Mouse (Mus musculus) forebrain, embryonic 12.5 days (tissue): Measurements from ENCODE around the gene Stx8. TPM values are rescaled to one million over a fixed set of nuclear protein-coding genes. Genes with fewer than 3 reads are reported as not detected.
A peak's percentile ranks its signal among the peaks of the same experiment; 100 is the strongest.

Experiments
- ATAC-seq: fragments of 200-750 bp; cut with Nextera tagmentation; 2 replicates; pipeline ENCODE4 v1.8.0; 2017; ENCODE audit warnings: moderate TSS enrichment; ENCODE audit not compliant: low FRiP score
- H3K27ac ChIP-seq: fragments of 300-500 bp; sonication (generic); 2 replicates; pipeline ENCODE4 v1.5.1; 2016; ENCODE audit warnings: mild to moderate bottlenecking
- H3K27me3 ChIP-seq: fragments of 300-500 bp; sonication (generic); 2 replicates; pipeline ENCODE4 v1.6.1; 2016; ENCODE audit warnings: mild to moderate bottlenecking
- H3K36me3 ChIP-seq: fragments of 300-500 bp; sonication (generic); replicated peaks from 2 replicates; pipeline ENCODE4 v1.6.1; 2016; ENCODE audit warnings: mild to moderate bottlenecking
- H3K4me1 ChIP-seq: fragments of 300-500 bp; sonication (generic); 2 replicates; pipeline ENCODE4 v1.6.1; 2016
- H3K4me2 ChIP-seq: fragments of 300-500 bp; sonication (generic); 2 replicates; pipeline ENCODE4 v1.6.1; 2016; ENCODE audit warnings: mild to moderate bottlenecking, moderate library complexity
- H3K4me3 ChIP-seq: fragments of 300-500 bp; sonication (generic); replicated peaks from 2 replicates; pipeline ENCODE4 v1.5.1; 2016; ENCODE audit warnings: mild to moderate bottlenecking
- H3K9ac ChIP-seq: fragments of 300-500 bp; sonication (generic); 2 replicates; pipeline ENCODE4 v1.6.1; 2016; ENCODE audit warnings: mild to moderate bottlenecking
- H3K9me3 ChIP-seq: fragments of 300-500 bp; sonication (generic); 2 replicates; pipeline ENCODE4 v1.6.1; 2016
- WGBS: fragments of 180-500 bp; shearing (Covaris S2); methylation state at CpG from one replicate; pipeline ENCODE4 v1.1.7; 2016; 5-methylcytosine and 5-hydroxymethylcytosine counted together
- polyA plus RNA-seq: library from polyadenylated mRNA; unstranded; fragments of >200 nt; fragmentation: Nextera tagmentation; extraction: Ambion mirVana; gene quantifications from 2 replicates; pipeline ENCODE4 v1.2.1, GENCODE M21; 2016

Stx8 gene
- polyA plus RNA-seq, 1 experiment from 2014 or later, result 69.7 TPM

- Histone ChIP-seq H3K4me2 (no peak overlapping the region), H3K9me3 (no peaks in the 10 kb centered on the region), H3K36me3 (no peaks in the 10 kb centered on the region), H3K4me3 (no peak overlapping the region), H3K27ac (no peak overlapping the region), H3K27me3 (peaks cover 3% of the 10 kb centered on the region; the same call in 1 of the 2 replicates), H3K4me1 (peaks cover 31% of the 10 kb centered on the region), H3K9ac (no peak overlapping the region)
- no peak for ATAC-seq
- WGBS, result 37% methylated on average over 10 of the region's 10 CpGs
These were observed 233.9 kb downstream of the Stx8 start for GRCm38 (mm10) chr11:68199801-68200423.

GRCm38 (mm10) chr11:68200500-68200899, 234.5 kb downstream of the Stx8 start:
- no peak for ATAC-seq

GRCm38 (mm10) chr11:68201063-68201462, 235.1 kb downstream of the Stx8 start:
- Histone ChIP-seq H3K4me3 (no peak overlapping the region), H3K27me3 (peaks cover 3% of the 10 kb centered on the region; the same call in 1 of the 2 replicates), H3K4me1 (peaks cover 19% of the 10 kb centered on the region), H3K36me3 (no peaks in the 10 kb centered on the region), H3K9ac (no peak overlapping the region), H3K4me2 (no peak overlapping the region), H3K27ac (no peak overlapping the region), H3K9me3 (no peaks in the 10 kb centered on the region)
- WGBS, result 93% methylated on average over 1 of the region's 1 CpGs
- no peak for ATAC-seq

More at GRCm38 (mm10) chr11:68200500-68200899, 234.5 kb downstream of the Stx8 start:
- no peak overlapping the region for H3K4me2 ChIP-seq
- H3K36me3 ChIP-seq, result no peaks in the 10 kb centered on the region
- no peak overlapping the region for H3K27ac ChIP-seq
- H3K9ac ChIP-seq, result no peak overlapping the region
- no peak overlapping the region for H3K4me3 ChIP-seq
- peaks cover 25% of the 10 kb centered on the region for H3K4me1 ChIP-seq
- 83% methylated on average over 4 of the region's 4 CpGs for WGBS
- no peaks in the 10 kb centered on the region for H3K9me3 ChIP-seq
- peaks cover 3% of the 10 kb centered on the region; the same call in 1 of the 2 replicates for H3K27me3 ChIP-seq

- 0 out of 2 replicates have a peak overlapping the region, but pooled peaks have one; percentile 8 for H3K27ac ChIP-seq
- no peaks in the 10 kb centered on the region for H3K9me3 ChIP-seq
- H3K9ac ChIP-seq, result no peak overlapping the region
- whole genome bisulfite sequencing, result 81% methylated on average over 10 of the region's 10 CpGs
- no peak for ATAC-seq
- H3K27me3 ChIP-seq, result peaks cover 3% of the 10 kb centered on the region; the same call in 1 of the 2 replicates
- no peaks in the 10 kb centered on the region for H3K36me3 ChIP-seq
- no peak overlapping the region for H3K4me2 ChIP-seq
- no peak overlapping the region for H3K4me3 ChIP-seq
- H3K4me1 ChIP-seq, result peaks cover 17% of the 10 kb centered on the region
These were observed 235.9 kb downstream of the Stx8 start for GRCm38 (mm10) chr11:68201811-68202459.

GRCm38 (mm10) chr11:68202561-68202960, 236.6 kb downstream of the Stx8 start:
- Histone ChIP-seq H3K9me3 (no peaks in the 10 kb centered on the region), H3K4me1 (peaks cover 17% of the 10 kb centered on the region), H3K27me3 (peaks cover 3% of the 10 kb centered on the region; the same call in 1 of the 2 replicates), H3K36me3 (no peaks in the 10 kb centered on the region), H3K27ac (no peak overlapping the region), H3K4me3 (no peak overlapping the region), H3K4me2 (no peak overlapping the region), H3K9ac (no peak overlapping the region)
- 56% methylated on average over 10 of the region's 10 CpGs for WGBS
- no peak for ATAC-seq

- Histone ChIP-seq H3K9me3 (no peaks in the 10 kb centered on the region), H3K27ac (0 out of 2 replicates have a peak overlapping the region, but pooled peaks have one; percentile 19), H3K4me2 (no peak overlapping the region), H3K27me3 (peaks cover 3% of the 10 kb centered on the region; the same call in 1 of the 2 replicates), H3K9ac (no peak overlapping the region), H3K4me1 (peaks cover 17% of the 10 kb centered on the region), H3K4me3 (no peak overlapping the region), H3K36me3 (no peaks in the 10 kb centered on the region)
- no peak for ATAC-seq
- WGBS, result 80% methylated on average over 10 of the region's 10 CpGs
These were observed 237.8 kb downstream of the Stx8 start for GRCm38 (mm10) chr11:68203658-68204315.

GRCm38 (mm10) chr11:68204407-68204806, 238.4 kb downstream of the Stx8 start:
- H3K9me3 ChIP-seq, result no peaks in the 10 kb centered on the region
- peaks cover 15% of the 10 kb centered on the region for H3K4me1 ChIP-seq
- no peaks in the 10 kb centered on the region for H3K36me3 ChIP-seq
- no peak for ATAC-seq
- no peak overlapping the region for H3K27ac ChIP-seq
- 89% methylated on average over 5 of the region's 5 CpGs for WGBS
- H3K4me3 ChIP-seq, result no peak overlapping the region
- peaks cover 3% of the 10 kb centered on the region; the same call in 1 of the 2 replicates for H3K27me3 ChIP-seq
- no peak overlapping the region for H3K4me2 ChIP-seq
- H3K9ac ChIP-seq, result no peak overlapping the region

- peaks cover 8% of the 10 kb centered on the region for H3K4me1 ChIP-seq
- no peak overlapping the region for H3K27ac ChIP-seq
- no peaks in the 10 kb centered on the region for H3K36me3 ChIP-seq
- H3K4me2 ChIP-seq, result no peak overlapping the region
- 84% methylated on average over 10 of the region's 10 CpGs for WGBS
- no peak for ATAC-seq
- peaks cover 3% of the 10 kb centered on the region; the same call in 1 of the 2 replicates for H3K27me3 ChIP-seq
- H3K4me3 ChIP-seq, result no peak overlapping the region
- no peak overlapping the region for H3K9ac ChIP-seq
- H3K9me3 ChIP-seq, result no peaks in the 10 kb centered on the region
These were observed 239.7 kb downstream of the Stx8 start for GRCm38 (mm10) chr11:68205572-68206229.

GRCm38 (mm10) chr11:68208023-68208422, 242.0 kb downstream of the Stx8 start:
- no peak for ATAC-seq
- no peaks in the 10 kb centered on the region for H3K9me3 ChIP-seq
- 0 out of 2 replicates have a peak, but pooled peaks cover 5% of the 10 kb centered on the region for H3K36me3 ChIP-seq
- H3K4me1 ChIP-seq, result peaks cover 7% of the 10 kb centered on the region
- WGBS, result 82% methylated on average over 2 of the region's 2 CpGs
- no peak overlapping the region for H3K9ac ChIP-seq
- no peak overlapping the region for H3K4me3 ChIP-seq
- H3K4me2 ChIP-seq, result no peak overlapping the region
- H3K27me3 ChIP-seq, result no peaks in the 10 kb centered on the region; the same call in 1 of the 2 replicates
- H3K27ac ChIP-seq, result no peak overlapping the region

GRCm38 (mm10) chr11:68208582-68208981, 242.6 kb downstream of the Stx8 start:
- no peak for ATAC-seq
- Histone ChIP-seq H3K27me3 (no peaks in the 10 kb centered on the region; the same call in 1 of the 2 replicates), H3K4me1 (peaks cover 7% of the 10 kb centered on the region), H3K27ac (no peak overlapping the region), H3K9ac (no peak overlapping the region), H3K36me3 (0 out of 2 replicates have a peak, but pooled peaks cover 5% of the 10 kb centered on the region), H3K9me3 (no peaks in the 10 kb centered on the region), H3K4me2 (no peak overlapping the region), H3K4me3 (no peak overlapping the region)
- WGBS, result 85% methylated on average over 1 of the region's 1 CpGs

GRCm38 (mm10) chr11:68209506-68209905, 243.5 kb downstream of the Stx8 start:
- no peak for ATAC-seq
- peaks cover 16% of the 10 kb centered on the region for H3K4me1 ChIP-seq
- no peak overlapping the region for H3K4me2 ChIP-seq
- no peak overlapping the region for H3K27ac ChIP-seq
- WGBS, result 92% methylated on average over 4 of the region's 4 CpGs
- H3K36me3 ChIP-seq, result 0 out of 2 replicates have a peak, but pooled peaks cover 5% of the 10 kb centered on the region
- H3K4me3 ChIP-seq, result no peak overlapping the region
- H3K9me3 ChIP-seq, result no peaks in the 10 kb centered on the region
- H3K27me3 ChIP-seq, result no peaks in the 10 kb centered on the region; the same call in 1 of the 2 replicates
- no peak overlapping the region for H3K9ac ChIP-seq

- H3K36me3 ChIP-seq, result 0 out of 2 replicates have a peak, but pooled peaks cover 5% of the 10 kb centered on the region
- no peaks in the 10 kb centered on the region; the same call in 1 of the 2 replicates for H3K27me3 ChIP-seq
- H3K4me3 ChIP-seq, result no peak overlapping the region
- WGBS, result 92% methylated on average over 5 of the region's 5 CpGs
- no peaks in the 10 kb centered on the region for H3K9me3 ChIP-seq
- H3K4me1 ChIP-seq, result peaks cover 28% of the 10 kb centered on the region
- H3K4me2 ChIP-seq, result no peak overlapping the region
- H3K27ac ChIP-seq, result no peak overlapping the region
- H3K9ac ChIP-seq, result no peak overlapping the region
- no peak for ATAC-seq
These were observed 244.7 kb downstream of the Stx8 start for GRCm38 (mm10) chr11:68210714-68211113.
